Comparison of ENCODE assay signal across 8 mouse cellular contexts in genomic region chr11:106366316-106366715, GRCm38 (mm10). TPM values are rescaled to one million over a fixed set of nuclear protein-coding genes. Genes with fewer than 3 reads are reported as not detected.
A peak's percentile ranks its signal among the peaks of the same experiment; 100 is the strongest.
DNase-seq lines count a peak whose midpoint lies in the region; ATAC-seq and TF ChIP-seq lines count a peak whose summit lies in the region.

No protein-coding gene starts in this region.

- 16% methylated on average over 3 of the region's 3 CpGs for WGBS in hindbrain, embryonic 11.5 days
- 17% methylated on average over 3 of the region's 3 CpGs for WGBS in hindbrain, embryonic 12.5 days
- WGBS in forebrain, postnatal 0 days, result 13% methylated on average over 3 of the region's 3 CpGs
- 19% methylated on average over 3 of the region's 3 CpGs for WGBS in midbrain, embryonic 14.5 days

- DNase-seq in hindbrain, embryonic 11.5 days (ENCODE audit: low spot score), result peak; percentile 86
- DNase-seq in c-Kit-positive CD71-positive TER-119-positive erythroid progenitor cells, embryonic 14.5 days (ENCODE audit: low spot score), result peak; percentile 59
- peak; percentile 66 for DNase-seq in forebrain, postnatal 0 days
- DNase-seq in hindlimb bud, embryonic 11.5 days (ENCODE audit: extremely low spot score, low read depth, low spot score), result peak; percentile 37
- DNase-seq in left cerebral cortex, postnatal 10 days (ENCODE audit: extremely low spot score in 1 of 2, low spot score in 2 of 2), result peak; percentile 65 to 89
- peak; percentile 79 for DNase-seq in midbrain, embryonic 14.5 days
- DNase-seq in spleen, postnatal 36 days (ENCODE audit: low spot score in 2 of 2), result peak; percentile 66 to 73

- H3K27me3 ChIP-seq in hindbrain, embryonic 11.5 days (ENCODE audit: control insufficient read depth, insufficient read depth, low read length), result no peaks in the 10 kb centered on the region
- no peaks in the 10 kb centered on the region for H3K27me3 ChIP-seq in hindbrain, embryonic 12.5 days
- no peaks in the 10 kb centered on the region for H3K27me3 ChIP-seq in forebrain, postnatal 0 days (ENCODE audit: insufficient read depth, low read length)
- H3K27me3 ChIP-seq in midbrain, embryonic 14.5 days (ENCODE audit: control insufficient read depth, insufficient read depth, low read length), result no peaks in the 10 kb centered on the region

- peaks cover 6% of the 10 kb centered on the region; the same call in 1 of the 2 replicates for H3K4me1 ChIP-seq in hindbrain, embryonic 11.5 days (replicated peaks; ENCODE audit: control insufficient read depth, insufficient read depth, low read length)
- H3K4me1 ChIP-seq in hindbrain, embryonic 12.5 days, result peaks cover 12% of the 10 kb centered on the region
- H3K4me1 ChIP-seq in forebrain, postnatal 0 days (ENCODE audit: insufficient read depth), result no peaks in the 10 kb centered on the region
- 0 out of 2 replicates have a peak, but pooled peaks cover 3% of the 10 kb centered on the region for H3K4me1 ChIP-seq in midbrain, embryonic 14.5 days (ENCODE audit: control insufficient read depth, insufficient read depth, low read length)

- H3K4me2 ChIP-seq in hindbrain, embryonic 11.5 days (replicated peaks; ENCODE audit: low read depth, low read length), result no peak overlapping the region
- H3K4me2 ChIP-seq in hindbrain, embryonic 12.5 days (replicated peaks), result no peak overlapping the region
- no peak overlapping the region for H3K4me2 ChIP-seq in forebrain, postnatal 0 days (ENCODE audit: low read depth)
- no peak overlapping the region for H3K4me2 ChIP-seq in midbrain, embryonic 14.5 days (ENCODE audit: low read length)

- intact Hi-C loops in left cerebral cortex, postnatal 10 days (cut with DNase I), result loop anchor here (5.0 kb wide), 1 partner anchor 34 kb away; no protein-coding TSS in a partner anchor

- H3K9ac ChIP-seq in hindbrain, embryonic 11.5 days (ENCODE audit: low read depth, low read length), result no peak overlapping the region
- H3K9ac ChIP-seq in hindbrain, embryonic 12.5 days, result no peak overlapping the region
- H3K9ac ChIP-seq in forebrain, postnatal 0 days, result no peak overlapping the region
- H3K9ac ChIP-seq in midbrain, embryonic 14.5 days (replicated peaks; ENCODE audit: low read length), result no peak overlapping the region

- no peaks in the 10 kb centered on the region for H3K36me3 ChIP-seq in hindbrain, embryonic 11.5 days (ENCODE audit: control insufficient read depth, insufficient read depth, low read length)
- no peaks in the 10 kb centered on the region for H3K36me3 ChIP-seq in hindbrain, embryonic 12.5 days
- no peaks in the 10 kb centered on the region for H3K36me3 ChIP-seq in forebrain, postnatal 0 days (ENCODE audit: insufficient read depth)
- no peaks in the 10 kb centered on the region for H3K36me3 ChIP-seq in midbrain, embryonic 14.5 days (ENCODE audit: control insufficient read depth, insufficient read depth, low read length)

- no peak overlapping the region for H3K27ac ChIP-seq in hindbrain, embryonic 11.5 days (ENCODE audit: low read depth, low read length)
- no peak overlapping the region for H3K27ac ChIP-seq in hindbrain, embryonic 12.5 days
- H3K27ac ChIP-seq in forebrain, postnatal 0 days (ENCODE audit: low read depth, low read length), result no peak overlapping the region
- no peak overlapping the region for H3K27ac ChIP-seq in midbrain, embryonic 14.5 days (replicated peaks; ENCODE audit: low read depth, low read length)

- ATAC-seq in hindbrain, embryonic 11.5 days (ENCODE audit: low FRiP score), result no peak
- ATAC-seq in hindbrain, embryonic 12.5 days (ENCODE audit: low FRiP score), result no peak
- ATAC-seq in forebrain, postnatal 0 days, result peak; percentile 59
- ATAC-seq in midbrain, embryonic 14.5 days (ENCODE audit: low FRiP score, low TSS enrichment), result no peak

- TF ChIP-seq CTCF in forebrain, postnatal 0 days (IDR thresholded peaks at IDR 0.05; ENCODE audit: low read depth), result peak; percentile 82

- H3K4me3 ChIP-seq in hindbrain, embryonic 11.5 days (ENCODE audit: low read depth, low read length), result no peak overlapping the region
- no peak overlapping the region for H3K4me3 ChIP-seq in hindbrain, embryonic 12.5 days
- no peak overlapping the region for H3K4me3 ChIP-seq in forebrain, postnatal 0 days (ENCODE audit: low read depth, low read length)
- H3K4me3 ChIP-seq in midbrain, embryonic 14.5 days (replicated peaks; ENCODE audit: low read depth, low read length), result no peak overlapping the region

- no peaks in the 10 kb centered on the region for H3K9me3 ChIP-seq in hindbrain, embryonic 11.5 days (ENCODE audit: control insufficient read depth, low read length)
- peaks cover 5% of the 10 kb centered on the region for H3K9me3 ChIP-seq in hindbrain, embryonic 12.5 days (replicated peaks)
- H3K9me3 ChIP-seq in forebrain, postnatal 0 days (ENCODE audit: low read length), result no peaks in the 10 kb centered on the region
- H3K9me3 ChIP-seq in midbrain, embryonic 14.5 days (ENCODE audit: control insufficient read depth, low read length), result no peaks in the 10 kb centered on the region

RNA-seq across cellular contexts. Expression of gene Prr29, which starts 1.0 kb away (rescaled TPM):
- not detected in 2 replicates for polyA plus RNA-seq in hindbrain, embryonic 11.5 days (2014; fragmentation: Nextera tagmentation; extraction: Ambion mirVana)
- not detected in 2 replicates for polyA plus RNA-seq in hindbrain, embryonic 12.5 days (2016; fragmentation: Nextera tagmentation; extraction: Ambion mirVana)
- total RNA-seq in forebrain, postnatal 0 days (2014; rRNA removed), result 0.23 TPM in 1 of 2 replicates, not detected in the other
- polyA plus RNA-seq in forebrain, postnatal 0 days (2015; fragmentation: Nextera tagmentation; extraction: Ambion mirVana), result 0.69 TPM in 1 of 2 replicates, not detected in the other
- not detected for total RNA-seq in left cerebral cortex, postnatal 10 days (2021)
- polyA plus RNA-seq in midbrain, embryonic 14.5 days (2014; fragmentation: Nextera tagmentation; extraction: Ambion mirVana), result not detected in 2 replicates

RNA-seq across cellular contexts. Expression of gene Scn4a, which starts 13.2 kb away (rescaled TPM):
- 0.05 TPM in 1 of 2 replicates, not detected in the other for polyA plus RNA-seq in hindbrain, embryonic 11.5 days (2014; fragmentation: Nextera tagmentation; extraction: Ambion mirVana)
- polyA plus RNA-seq in hindbrain, embryonic 12.5 days (2016; fragmentation: Nextera tagmentation; extraction: Ambion mirVana), result 0.04 TPM in 1 of 2 replicates, not detected in the other
- not detected in 2 replicates for total RNA-seq in forebrain, postnatal 0 days (2014; rRNA removed)
- 0.06 TPM in 1 of 2 replicates, not detected in the other for polyA plus RNA-seq in forebrain, postnatal 0 days (2015; fragmentation: Nextera tagmentation; extraction: Ambion mirVana)
- total RNA-seq in left cerebral cortex, postnatal 10 days (2021), result under 1 TPM; 0.09 to 0.34 TPM
- not detected in 2 replicates for polyA plus RNA-seq in midbrain, embryonic 14.5 days (2014; fragmentation: Nextera tagmentation; extraction: Ambion mirVana)

RNA-seq across cellular contexts. Expression of gene Icam2, which starts 21.6 kb away (rescaled TPM):
- polyA plus RNA-seq in hindbrain, embryonic 11.5 days (2014; fragmentation: Nextera tagmentation; extraction: Ambion mirVana), result 17.0 and 19.1 TPM in 2 replicates
- 11.8 and 14.2 TPM in 2 replicates for polyA plus RNA-seq in hindbrain, embryonic 12.5 days (2016; fragmentation: Nextera tagmentation; extraction: Ambion mirVana)
- 4.6 and 8.3 TPM in 2 replicates for total RNA-seq in forebrain, postnatal 0 days (2014; rRNA removed)
- polyA plus RNA-seq in forebrain, postnatal 0 days (2015; fragmentation: Nextera tagmentation; extraction: Ambion mirVana), result 7.0 and 9.1 TPM in 2 replicates
- total RNA-seq in left cerebral cortex, postnatal 10 days (2021), result 1 to 10 TPM; 4.8 to 5.6 TPM
- polyA plus RNA-seq in midbrain, embryonic 14.5 days (2014; fragmentation: Nextera tagmentation; extraction: Ambion mirVana), result 8.1 and 12.4 TPM in 2 replicates

RNA-seq across cellular contexts. Expression of gene Cd79b, which starts 51.8 kb away (rescaled TPM):
- polyA plus RNA-seq in hindbrain, embryonic 11.5 days (2014; fragmentation: Nextera tagmentation; extraction: Ambion mirVana), result 0.91 and 1.9 TPM in 2 replicates
- polyA plus RNA-seq in hindbrain, embryonic 12.5 days (2016; fragmentation: Nextera tagmentation; extraction: Ambion mirVana), result 0.94 and 1.2 TPM in 2 replicates
- total RNA-seq in forebrain, postnatal 0 days (2014; rRNA removed), result 0.38 and 0.46 TPM in 2 replicates
- polyA plus RNA-seq in forebrain, postnatal 0 days (2015; fragmentation: Nextera tagmentation; extraction: Ambion mirVana), result 0.71 and 1.1 TPM in 2 replicates
- total RNA-seq in left cerebral cortex, postnatal 10 days (2021), result under 1 TPM; 0.58 to 0.79 TPM
- 0.43 and 0.59 TPM in 2 replicates for polyA plus RNA-seq in midbrain, embryonic 14.5 days (2014; fragmentation: Nextera tagmentation; extraction: Ambion mirVana)
